Mouse (Mus musculus) testis, adult 2 months (tissue): ENCODE data around the gene Ecpas. TPM values are rescaled to one million over a fixed set of nuclear protein-coding genes. Genes with fewer than 3 reads are reported as not detected.

ENCODE experiments used
- H3K27ac ChIP-seq: fragments of 200-500 bp; 2 replicates; pipeline ENCODE4 v1.5.1; 2012; ENCODE audit warnings: low read depth, low read length; ENCODE audit not compliant: control insufficient read depth, insufficient read depth
- H3K27me3 ChIP-seq: fragments of 200-500 bp; 2 replicates; pipeline ENCODE4 v1.6.1; 2012; ENCODE audit warnings: mild to moderate bottlenecking, low read length, moderate library complexity; ENCODE audit not compliant: control insufficient read depth, insufficient read depth
- H3K36me3 ChIP-seq: fragments of 200-500 bp; 2 replicates; pipeline ENCODE4 v1.6.1; 2012; ENCODE audit warnings: mild to moderate bottlenecking, low read length; ENCODE audit not compliant: control insufficient read depth, insufficient read depth
- H3K4me1 ChIP-seq: fragments of 200-500 bp; 2 replicates; pipeline ENCODE4 v1.6.1; 2012; ENCODE audit warnings: low read length; ENCODE audit not compliant: control insufficient read depth, insufficient read depth
- H3K4me3 ChIP-seq: fragments of 200-500 bp; 2 replicates; pipeline ENCODE4 v1.5.1; 2012; ENCODE audit warnings: low read depth, mild to moderate bottlenecking, low read length, moderate library complexity, mixed read lengths; ENCODE audit not compliant: control insufficient read depth
- CTCF ChIP-seq: fragments of 200-500 bp; IDR thresholded peaks from 2 replicates; pipeline ENCODE4 v1.5.1; 2012; ENCODE audit warnings: low read depth, mild to moderate bottlenecking, inconsistent platforms, low read length, moderate library complexity; ENCODE audit not compliant: control insufficient read depth, insufficient read depth, insufficient replicate concordance
- POLR2A ChIP-seq: fragments of 200-500 bp; IDR thresholded peaks from 2 replicates; pipeline ENCODE4 v1.6.1; 2012; ENCODE audit warnings: low read depth, mild to moderate bottlenecking, inconsistent platforms, low read length, moderate library complexity; ENCODE audit not compliant: control insufficient read depth
- polyA plus RNA-seq: library from polyadenylated mRNA; depleted of rRNA; stranded (reverse); fragments of >200 nt; gene quantifications from 2 replicates; pipeline ENCODE4 v1.2.3, GENCODE M21; 2012; rRNA removed

The Ecpas gene
- polyA plus RNA-seq, 1 experiment: 10.2 TPM

GRCm38 (mm10) chr4:58787616-58788015 lies 124.9 kb downstream of the Ecpas start, which contains the start of gene Olfr267:
Gene Olfr267 (minus strand): TSS chr4:58787716.
- Histone ChIP-seq H3K27ac (no peak within 1 kb of the TSS), H3K4me1 (no peaks in the 10 kb centered on the region), H3K27me3 (no peaks in the 10 kb centered on the region), H3K36me3 (no peaks in the 10 kb centered on the region), H3K4me3 (no peak within 1 kb of the TSS)
- TF ChIP-seq POLR2A (no peak), CTCF (no peak)

- Histone ChIP-seq H3K27ac (no peak overlapping the region), H3K4me3 (no peak overlapping the region), H3K4me1 (no peaks in the 10 kb centered on the region), H3K36me3 (no peaks in the 10 kb centered on the region), H3K27me3 (no peaks in the 10 kb centered on the region)
- TF ChIP-seq POLR2A (no peak), CTCF (no peak)
These were observed 125.9 kb downstream of the Ecpas start for GRCm38 (mm10) chr4:58786659-58787058.

- no peaks in the 10 kb centered on the region for H3K36me3 ChIP-seq
- TF ChIP-seq POLR2A (no peak), CTCF (no peak)
- H3K27ac ChIP-seq: no peak overlapping the region
- no peaks in the 10 kb centered on the region for H3K4me1 ChIP-seq
- H3K4me3 ChIP-seq: no peak overlapping the region
- H3K27me3 ChIP-seq: no peaks in the 10 kb centered on the region
These were observed 149.1 kb downstream of the Ecpas start for GRCm38 (mm10) chr4:58763417-58763816.

- Histone ChIP-seq H3K27me3 (no peaks in the 10 kb centered on the region), H3K36me3 (no peaks in the 10 kb centered on the region), H3K27ac (no peak overlapping the region), H3K4me1 (no peaks in the 10 kb centered on the region), H3K4me3 (no peak overlapping the region)
- no peak for TF ChIP-seq POLR2A
- TF ChIP-seq CTCF: no peak
These were observed 163.0 kb downstream of the Ecpas start for GRCm38 (mm10) chr4:58749510-58749909.

- Histone ChIP-seq H3K4me3 (no peak overlapping the region), H3K4me1 (no peaks in the 10 kb centered on the region), H3K27ac (no peak overlapping the region), H3K27me3 (no peaks in the 10 kb centered on the region), H3K36me3 (no peaks in the 10 kb centered on the region)
- TF ChIP-seq CTCF (no peak), POLR2A (no peak)
These were observed 163.4 kb downstream of the Ecpas start for GRCm38 (mm10) chr4:58749101-58749500.

Other genes starting within 250 kb of the Ecpas start
- gene Olfr267, start 125.0 kb downstream of the Ecpas start, polyA plus RNA-seq: 0.07 and 0.11 TPM in 2 replicates
- gene Zkscan16, start 30.9 kb upstream of the Ecpas start, polyA plus RNA-seq: 0.48 and 0.49 TPM in 2 replicates
- 8.5 and 12.0 TPM in 2 replicates for gene Ptgr1, start 74.4 kb upstream of the Ecpas start, polyA plus RNA-seq
- gene Dnajc25, start 82.3 kb upstream of the Ecpas start, polyA plus RNA-seq: 4.7 and 6.5 TPM in 2 replicates
- not detected in 2 replicates for gene Gm20503, start 90.5 kb upstream of the Ecpas start, polyA plus RNA-seq
- 11.7 and 11.9 TPM in 2 replicates for gene Gng10, start 122.3 kb upstream of the Ecpas start, polyA plus RNA-seq
- 2.6 and 3.0 TPM in 2 replicates for gene AI481877, start 226.2 kb upstream of the Ecpas start, polyA plus RNA-seq